Mouse (Mus musculus): ENCODE results near the gene Os9. TPM values are rescaled to one million over a fixed set of nuclear protein-coding genes. Genes with fewer than 3 reads are reported as not detected.
"Not testable (repeated sequence)": the region's sequence is repeated elsewhere in the genome, so short reads cannot be mapped to it uniquely, and the experiment has no call there.

Gene Os9
- total and polyA plus RNA-seq, 2 experiments from 2014 or later: 119 to 122 TPM

- Histone ChIP-seq H3K36me3 (ENCODE audit: insufficient read depth) (no peaks in the 10 kb centered on the region), H3K4me2 (ENCODE audit: low read depth) (no peak overlapping the region), H3K4me3 (ENCODE audit: low read depth, low read length) (no peak overlapping the region), H3K27me3 (ENCODE audit: insufficient read depth, low read length) (no peaks in the 10 kb centered on the region), H3K27ac (ENCODE audit: low read depth, low read length) (no peak overlapping the region), H3K4me1 (ENCODE audit: insufficient read depth) (no peaks in the 10 kb centered on the region), H3K9ac (no peak overlapping the region), H3K9me3 (ENCODE audit: low read length) (no peaks in the 10 kb centered on the region)
- no peak for ATAC-seq
- WGBS: 89% methylated on average over 1 of the region's 1 CpGs
- DNase-seq: no peak
- TF ChIP-seq CTCF (IDR thresholded peaks at IDR 0.05; ENCODE audit: low read depth): no peak
These were observed 35.6 kb upstream of the Os9 start for GRCm38 (mm10) chr10:127156511-127156910.

GRCm38 (mm10) chr10:127156089-127156488 lies 35.2 kb upstream of the Os9 start:
- H3K9me3 ChIP-seq (ENCODE audit: low read length): no peaks in the 10 kb centered on the region
- no peak for ATAC-seq
- no peak overlapping the region for H3K9ac ChIP-seq
- TF ChIP-seq CTCF (IDR thresholded peaks at IDR 0.05; ENCODE audit: low read depth): no peak
- no peak overlapping the region for H3K27ac ChIP-seq (ENCODE audit: low read depth, low read length)
- no peaks in the 10 kb centered on the region for H3K36me3 ChIP-seq (ENCODE audit: insufficient read depth)
- no peak overlapping the region for H3K4me3 ChIP-seq (ENCODE audit: low read depth, low read length)
- no peaks in the 10 kb centered on the region for H3K4me1 ChIP-seq (ENCODE audit: insufficient read depth)
- WGBS: 98% methylated on average over 1 of the region's 1 CpGs
- no peak overlapping the region for H3K4me2 ChIP-seq (ENCODE audit: low read depth)
- no peak for DNase-seq
- no peaks in the 10 kb centered on the region for H3K27me3 ChIP-seq (ENCODE audit: insufficient read depth, low read length)

- H3K9ac ChIP-seq: no peak overlapping the region
- no peak for TF ChIP-seq CTCF (IDR thresholded peaks at IDR 0.05; ENCODE audit: low read depth)
- WGBS: 87% methylated on average over 5 of the region's 5 CpGs
- ATAC-seq (no peak), DNase-seq (no peak)
- H3K27me3 ChIP-seq (ENCODE audit: insufficient read depth, low read length): no peaks in the 10 kb centered on the region
- H3K36me3 ChIP-seq (ENCODE audit: insufficient read depth): no peaks in the 10 kb centered on the region
- no peaks in the 10 kb centered on the region for H3K4me1 ChIP-seq (ENCODE audit: insufficient read depth)
- no peak overlapping the region for H3K4me3 ChIP-seq (ENCODE audit: low read depth, low read length)
- no peaks in the 10 kb centered on the region for H3K9me3 ChIP-seq (ENCODE audit: low read length)
- H3K4me2 ChIP-seq (ENCODE audit: low read depth): no peak overlapping the region
- H3K27ac ChIP-seq (ENCODE audit: low read depth, low read length): no peak overlapping the region
These were observed 33.7 kb upstream of the Os9 start for GRCm38 (mm10) chr10:127154652-127155051.

GRCm38 (mm10) chr10:127154241-127154640 lies 33.3 kb upstream of the Os9 start:
- DNase-seq (no peak), ATAC-seq (no peak)
- Histone ChIP-seq H3K4me2 (ENCODE audit: low read depth) (no peak overlapping the region), H3K4me1 (ENCODE audit: insufficient read depth) (no peaks in the 10 kb centered on the region), H3K4me3 (ENCODE audit: low read depth, low read length) (no peak overlapping the region), H3K9me3 (ENCODE audit: low read length) (no peaks in the 10 kb centered on the region), H3K27ac (ENCODE audit: low read depth, low read length) (no peak overlapping the region), H3K27me3 (ENCODE audit: insufficient read depth, low read length) (no peaks in the 10 kb centered on the region), H3K36me3 (ENCODE audit: insufficient read depth) (no peaks in the 10 kb centered on the region), H3K9ac (no peak overlapping the region)
- WGBS: 96% methylated on average over 2 of the region's 2 CpGs
- no peak for TF ChIP-seq CTCF (IDR thresholded peaks at IDR 0.05; ENCODE audit: low read depth)

GRCm38 (mm10) chr10:127153323-127153722 lies 32.4 kb upstream of the Os9 start:
- H3K4me1 ChIP-seq (ENCODE audit: insufficient read depth): no peaks in the 10 kb centered on the region
- no peaks in the 10 kb centered on the region for H3K27me3 ChIP-seq (ENCODE audit: insufficient read depth, low read length)
- no peaks in the 10 kb centered on the region for H3K9me3 ChIP-seq (ENCODE audit: low read length)
- no peak for ATAC-seq
- no peaks in the 10 kb centered on the region for H3K36me3 ChIP-seq (ENCODE audit: insufficient read depth)
- no peak overlapping the region for H3K4me2 ChIP-seq (ENCODE audit: low read depth)
- no peak overlapping the region for H3K9ac ChIP-seq
- no peak overlapping the region for H3K4me3 ChIP-seq (ENCODE audit: low read depth, low read length)
- 96% methylated on average over 7 of the region's 7 CpGs for WGBS
- no peak for DNase-seq
- no peak overlapping the region for H3K27ac ChIP-seq (ENCODE audit: low read depth, low read length)
- TF ChIP-seq CTCF (IDR thresholded peaks at IDR 0.05; ENCODE audit: low read depth): no peak

GRCm38 (mm10) chr10:127152556-127152955 lies 31.6 kb upstream of the Os9 start:
- 88% methylated on average over 10 of the region's 10 CpGs for WGBS
- not testable (repeated sequence) for DNase-seq; H3K27me3 ChIP-seq (ENCODE audit: insufficient read depth, low read length); H3K9me3 ChIP-seq (ENCODE audit: low read length); H3K36me3 ChIP-seq (ENCODE audit: insufficient read depth); H3K4me2 ChIP-seq (ENCODE audit: low read depth); H3K9ac ChIP-seq; H3K4me3 ChIP-seq (ENCODE audit: low read depth, low read length); ATAC-seq; H3K4me1 ChIP-seq (ENCODE audit: insufficient read depth); H3K27ac ChIP-seq (ENCODE audit: low read depth, low read length)

- not testable (repeated sequence) for H3K27ac ChIP-seq (ENCODE audit: low read depth, low read length); H3K4me3 ChIP-seq (ENCODE audit: low read depth, low read length); H3K27me3 ChIP-seq (ENCODE audit: insufficient read depth, low read length); H3K9ac ChIP-seq; DNase-seq; H3K36me3 ChIP-seq (ENCODE audit: insufficient read depth); H3K4me2 ChIP-seq (ENCODE audit: low read depth); H3K9me3 ChIP-seq (ENCODE audit: low read length); H3K4me1 ChIP-seq (ENCODE audit: insufficient read depth); ATAC-seq
- 89% methylated on average over 3 of the region's 3 CpGs for whole genome bisulfite sequencing
These were observed 30.3 kb upstream of the Os9 start for GRCm38 (mm10) chr10:127151233-127151632.

GRCm38 (mm10) chr10:127150471-127150872 lies 29.5 kb upstream of the Os9 start:
- Histone ChIP-seq H3K27me3 (ENCODE audit: insufficient read depth, low read length) (no peaks in the 10 kb centered on the region), H3K36me3 (ENCODE audit: insufficient read depth) (no peaks in the 10 kb centered on the region), H3K4me2 (ENCODE audit: low read depth) (no peak overlapping the region), H3K9ac (no peak overlapping the region), H3K27ac (ENCODE audit: low read depth, low read length) (no peak overlapping the region), H3K4me1 (ENCODE audit: insufficient read depth) (no peaks in the 10 kb centered on the region), H3K9me3 (ENCODE audit: low read length) (no peaks in the 10 kb centered on the region), H3K4me3 (ENCODE audit: low read depth, low read length) (no peak overlapping the region)
- 85% methylated on average over 4 of the region's 4 CpGs for WGBS
- TF ChIP-seq CTCF (IDR thresholded peaks at IDR 0.05; ENCODE audit: low read depth): no peak
- no peak for DNase-seq
- ATAC-seq: no peak
